Mouse (Mus musculus) kidney, adult 9 months (tissue): Measurements from ENCODE around the gene Cypt15.
"Not testable (repeated sequence)": the region's sequence is repeated elsewhere in the genome, so short reads cannot be mapped to it uniquely, and the experiment has no call there.

Experiments used
- DNase-seq: peaks from one replicate; pipeline ENCODE4 v3.0.0; 2022

The Cypt15 gene

GRCm38 (mm10) chrX:39345967-39346366 lies at the start of gene Cypt15:
Cypt15 (plus strand) TSS chrX:39346267.
- DNase-seq = not testable (repeated sequence)

- DNase-seq = no peak
Measured at GRCm38 (mm10) chrX:39370932-39371331, 24.9 kb downstream of the Cypt15 start.

DNA sequence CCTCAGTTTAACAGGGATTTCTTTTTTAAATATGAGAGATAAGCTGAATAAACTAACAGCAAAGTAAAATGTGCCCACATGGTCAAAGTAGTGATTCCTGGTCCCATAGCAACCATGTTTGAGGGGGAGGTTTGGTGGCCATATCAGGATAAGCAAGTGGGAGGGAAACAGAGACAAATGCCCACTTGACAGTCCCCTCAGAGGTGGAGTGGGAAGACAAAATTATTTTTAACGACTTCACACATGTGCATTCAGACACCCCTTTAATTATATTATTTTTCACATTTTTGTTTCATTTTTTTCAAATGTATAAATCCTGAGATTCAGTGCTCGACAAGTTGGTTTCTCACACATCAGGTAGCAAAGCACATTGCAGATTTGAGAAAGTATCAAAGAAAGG lies 32.8 kb downstream of the Cypt15 start:
- no peak for DNase-seq

GRCm38 (mm10) chrX:39383806-39384205 lies 37.7 kb downstream of the Cypt15 start:
- DNase-seq = no peak
